Comparison of ENCODE assay signal across 12 mouse cellular contexts in the genomic region with DNA sequence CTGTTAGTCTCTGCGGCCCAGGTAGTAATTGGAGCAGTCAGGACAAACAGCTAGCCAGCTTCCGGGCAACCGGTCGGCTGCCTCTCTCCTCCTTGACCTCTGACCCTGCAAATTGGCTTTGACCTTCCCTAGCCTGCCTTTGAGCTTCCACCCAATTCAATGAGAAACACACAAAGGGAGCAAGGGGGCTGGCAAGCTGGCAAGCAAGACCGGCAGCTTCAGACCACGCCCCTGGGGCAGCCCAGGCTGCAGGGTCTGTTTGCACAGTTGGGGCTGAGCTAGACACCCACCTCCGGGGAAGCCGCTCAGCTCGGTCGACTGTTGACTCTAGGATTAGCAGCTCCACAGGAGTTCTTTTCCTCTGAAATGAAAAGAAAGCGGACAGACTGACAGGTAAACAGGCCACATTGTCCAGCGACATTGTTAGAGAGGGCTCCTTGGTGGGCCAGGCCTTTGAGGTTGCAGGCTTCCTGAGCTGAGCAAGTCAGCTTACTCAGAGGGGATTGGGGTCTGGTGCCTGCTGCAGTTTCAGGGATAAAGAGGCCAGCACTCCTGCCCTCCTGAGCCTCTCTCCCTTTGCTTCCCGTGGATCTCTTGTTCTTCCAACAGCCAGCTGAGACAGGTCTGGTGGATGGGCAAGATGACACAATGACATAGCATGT.
DNase-seq lines count a peak whose midpoint lies in the region; ATAC-seq and TF ChIP-seq lines count a peak whose summit lies in the region.
"Had no signal": no experiment of that assay in that cellular context is flagged by ENCODE, and none has a peak within 500 bp of the region (broad histone marks: within the 10 kb centered on the region; RNA-seq: fewer than 3 reads in every experiment).

No protein-coding gene starts in this region.

- peaks cover 5% of the 10 kb centered on the region; the same call in 1 of the 2 replicates for H3K4me1 ChIP-seq in hindbrain, embryonic 11.5 days (replicated peaks; ENCODE audit: control insufficient read depth, insufficient read depth, low read length)
- no peaks in the 10 kb centered on the region for H3K4me1 ChIP-seq in hindbrain, postnatal 0 days (ENCODE audit: insufficient read depth, low read length)
- H3K4me1 ChIP-seq in limb, embryonic 11.5 days (ENCODE audit: control insufficient read depth, insufficient read depth, low read length) = no peaks in the 10 kb centered on the region
- peaks cover 11% of the 10 kb centered on the region for H3K4me1 ChIP-seq in neural tube, embryonic 12.5 days

- peak; percentile 65 for ATAC-seq in hindbrain, embryonic 11.5 days (ENCODE audit: low FRiP score)
- no peak for ATAC-seq in hindbrain, postnatal 0 days
- ATAC-seq in limb, embryonic 11.5 days (ENCODE audit: insufficient number of reproducible peaks, low FRiP score, low TSS enrichment, low read depth) = 0 out of 2 replicates have a peak, but pooled peaks have one; percentile 22
- no peak for ATAC-seq in neural tube, embryonic 12.5 days (ENCODE audit: low FRiP score, low read depth)
- no peak for ATAC-seq in erythroblast, adult 5-6 weeks (replicated peaks; ENCODE audit: low FRiP score, poor library complexity, severe bottlenecking)

- H3K4me3 ChIP-seq in hindbrain, embryonic 11.5 days (ENCODE audit: low read depth, low read length) = no peak overlapping the region
- no peak overlapping the region for H3K4me3 ChIP-seq in hindbrain, postnatal 0 days (ENCODE audit: low read length)
- no peak overlapping the region for H3K4me3 ChIP-seq in limb, embryonic 11.5 days (ENCODE audit: low read depth, low read length)
- H3K4me3 ChIP-seq in neural tube, embryonic 12.5 days = no peak overlapping the region
- H3K4me3 ChIP-seq: heart, embryonic 13.5 days; limb, embryonic 12.5 days had no signal

- DNase-seq in hindbrain, embryonic 11.5 days (ENCODE audit: low spot score) = peak; percentile 57
- DNase-seq in hindbrain, postnatal 0 days (ENCODE audit: low spot score) = no peak
- DNase-seq in embryo, embryonic 9.5 days (ENCODE audit: extremely low spot score) = peak; percentile 71
- DNase-seq in limb, embryonic 11.5 days (ENCODE audit: low spot score) = peak; percentile 45
- DNase-seq in MN1 (ENCODE audit: low spot score) = no peak
- DNase-seq in right cerebral cortex, postnatal 14 days = no peak
- DNase-seq: cerebellum, adult 11-12 months; kidney, postnatal 36 days had no signal

- TF ChIP-seq CTCF in hindbrain, postnatal 0 days (IDR thresholded peaks at IDR 0.05; ENCODE audit: low read depth) = no peak

- H3K27me3 ChIP-seq in hindbrain, embryonic 11.5 days (ENCODE audit: control insufficient read depth, insufficient read depth, low read length) = no peaks in the 10 kb centered on the region; the same call in 1 of the 2 replicates
- no peaks in the 10 kb centered on the region for H3K27me3 ChIP-seq in hindbrain, postnatal 0 days (ENCODE audit: insufficient read depth, low read length)
- H3K27me3 ChIP-seq in limb, embryonic 11.5 days (ENCODE audit: control insufficient read depth, insufficient read depth, low read length) = no peaks in the 10 kb centered on the region
- 0 out of 2 replicates have a peak, but pooled peaks cover 3% of the 10 kb centered on the region for H3K27me3 ChIP-seq in neural tube, embryonic 12.5 days (replicated peaks)

- H3K9ac ChIP-seq in hindbrain, embryonic 11.5 days (ENCODE audit: low read depth, low read length) = no peak overlapping the region
- H3K9ac ChIP-seq in hindbrain, postnatal 0 days (replicated peaks; ENCODE audit: low read length) = no peak overlapping the region
- no peak overlapping the region for H3K9ac ChIP-seq in limb, embryonic 11.5 days (ENCODE audit: low read length)
- H3K9ac ChIP-seq in neural tube, embryonic 12.5 days = 0 out of 2 replicates have a peak overlapping the region, but pooled peaks have one; percentile 35
- H3K9ac ChIP-seq: heart, embryonic 13.5 days; limb, embryonic 12.5 days had no signal

- 0 out of 2 replicates have a peak overlapping the region, but pooled peaks have one; percentile 6 for H3K4me2 ChIP-seq in hindbrain, embryonic 11.5 days (replicated peaks; ENCODE audit: low read depth, low read length)
- no peak overlapping the region for H3K4me2 ChIP-seq in hindbrain, postnatal 0 days (ENCODE audit: low read depth, low read length)
- H3K4me2 ChIP-seq in limb, embryonic 11.5 days (ENCODE audit: low read depth, severe bottlenecking) = no peak overlapping the region
- no peak overlapping the region for H3K4me2 ChIP-seq in neural tube, embryonic 12.5 days (replicated peaks)
- H3K4me2 ChIP-seq: heart, embryonic 13.5 days; limb, embryonic 12.5 days had no signal

- no peaks in the 10 kb centered on the region for H3K9me3 ChIP-seq in hindbrain, embryonic 11.5 days (ENCODE audit: control insufficient read depth, low read length)
- H3K9me3 ChIP-seq in hindbrain, postnatal 0 days (ENCODE audit: low read length) = no peaks in the 10 kb centered on the region; the same call in 1 of the 2 replicates
- no peaks in the 10 kb centered on the region for H3K9me3 ChIP-seq in limb, embryonic 11.5 days (ENCODE audit: control insufficient read depth, low read length)
- H3K9me3 ChIP-seq in neural tube, embryonic 12.5 days = no peaks in the 10 kb centered on the region
- H3K9me3 ChIP-seq: heart, embryonic 13.5 days; limb, embryonic 12.5 days had no signal

- H3K36me3 ChIP-seq in hindbrain, embryonic 11.5 days (ENCODE audit: control insufficient read depth, insufficient read depth, low read length) = no peaks in the 10 kb centered on the region
- no peaks in the 10 kb centered on the region for H3K36me3 ChIP-seq in hindbrain, postnatal 0 days (ENCODE audit: insufficient read depth, low read length)
- no peaks in the 10 kb centered on the region for H3K36me3 ChIP-seq in limb, embryonic 11.5 days (ENCODE audit: control insufficient read depth, insufficient read depth, low read length)
- H3K36me3 ChIP-seq in neural tube, embryonic 12.5 days = no peaks in the 10 kb centered on the region
- H3K36me3 ChIP-seq: heart, embryonic 13.5 days; limb, embryonic 12.5 days had no signal

- 3% methylated on average over 13 of the region's 13 CpGs for WGBS in hindbrain, embryonic 11.5 days
- WGBS in hindbrain, postnatal 0 days = 16% methylated on average over 13 of the region's 13 CpGs
- WGBS in limb, embryonic 11.5 days = 7% methylated on average over 13 of the region's 13 CpGs
- WGBS in neural tube, embryonic 12.5 days = 6% methylated on average over 13 of the region's 13 CpGs

- no peak overlapping the region for H3K27ac ChIP-seq in hindbrain, embryonic 11.5 days (ENCODE audit: low read depth, low read length)
- no peak overlapping the region for H3K27ac ChIP-seq in hindbrain, postnatal 0 days
- no peak overlapping the region for H3K27ac ChIP-seq in limb, embryonic 11.5 days (replicated peaks; ENCODE audit: low read depth, low read length)
- no peak overlapping the region for H3K27ac ChIP-seq in neural tube, embryonic 12.5 days
- H3K27ac ChIP-seq: heart, embryonic 13.5 days; limb, embryonic 12.5 days had no signal

Comparison
In these comparisons a context has a peak if more than half of its experiments do, and no peak if none do; other contexts are left out.
1. ATAC-seq: peak in hindbrain, embryonic 11.5 days (single experiment) and limb, embryonic 11.5 days (single experiment); none in hindbrain, postnatal 0 days (single experiment), neural tube, embryonic 12.5 days (single experiment) and erythroblast, adult 5-6 weeks (single experiment).
2. DNase-seq: peak in hindbrain, embryonic 11.5 days (single experiment), embryo, embryonic 9.5 days (single experiment) and limb, embryonic 11.5 days (single experiment); none in hindbrain, postnatal 0 days (single experiment), MN1 (single experiment) and right cerebral cortex, postnatal 14 days (single experiment).